Mouse (Mus musculus) liver, embryonic 11.5 days (tissue): ENCODE results near the gene Hoxa2. TPM values are rescaled to one million over a fixed set of nuclear protein-coding genes. Genes with fewer than 3 reads are reported as not detected.

Experiments
- ATAC-seq: fragments of 200-750 bp; cut with Nextera tagmentation; replicated peaks from 2 replicates; pipeline ENCODE4 v1.8.0; 2017; ENCODE audit warnings: moderate number of reproducible peaks, mild to moderate bottlenecking, moderate TSS enrichment, moderate library complexity; ENCODE audit not compliant: low FRiP score
- DNase-seq: peaks from one replicate; pipeline ENCODE4 v3.0.0-alpha.2; 2017; ENCODE audit warnings: low spot score
- H3K27ac ChIP-seq: fragments of 300-500 bp; sonication (generic); 2 replicates; pipeline ENCODE4 v1.5.1; 2014; ENCODE audit warnings: mild to moderate bottlenecking, low read depth, low read length, control low read depth
- H3K27me3 ChIP-seq: fragments of 300-500 bp; sonication (generic); replicated peaks from 2 replicates; pipeline ENCODE4 v1.6.1; 2014; ENCODE audit warnings: low read length, mixed read lengths; ENCODE audit not compliant: control insufficient read depth, insufficient read depth
- H3K36me3 ChIP-seq: fragments of 300-500 bp; sonication (generic); 2 replicates; pipeline ENCODE4 v1.6.1; 2014; ENCODE audit warnings: mild to moderate bottlenecking, low read length, moderate library complexity, mixed read lengths; ENCODE audit not compliant: control insufficient read depth, insufficient read depth
- H3K4me1 ChIP-seq: fragments of 300-500 bp; sonication (generic); replicated peaks from 2 replicates; pipeline ENCODE4 v1.6.1; 2014; ENCODE audit warnings: low read length, mixed read lengths; ENCODE audit not compliant: control insufficient read depth, insufficient read depth
- H3K4me2 ChIP-seq: fragments of 300-500 bp; sonication (generic); 2 replicates; pipeline ENCODE4 v1.6.1; 2014; ENCODE audit warnings: mild to moderate bottlenecking, control low read depth, moderate library complexity
- H3K4me3 ChIP-seq: fragments of 300-500 bp; sonication (generic); 2 replicates; pipeline ENCODE4 v1.5.1; 2014; ENCODE audit warnings: low read depth, low read length, control low read depth
- H3K9ac ChIP-seq: fragments of 300-500 bp; sonication (generic); 2 replicates; pipeline ENCODE4 v1.6.1; 2014; ENCODE audit warnings: low read depth, low read length, control low read depth
- H3K9me3 ChIP-seq: fragments of 300-500 bp; sonication (generic); 2 replicates; pipeline ENCODE4 v1.6.1; 2016; ENCODE audit warnings: low read length, inconsistent platforms, mixed read lengths; ENCODE audit not compliant: control insufficient read depth
- WGBS: fragments of 180-500 bp; shearing (Covaris S2); extraction: QIAGEN DNeasy Blood & Tissue Kit; methylation state at CpG from one replicate; pipeline ENCODE4 v1.1.7; 2014; 5-methylcytosine and 5-hydroxymethylcytosine counted together
- polyA plus RNA-seq: library from polyadenylated mRNA; unstranded; fragments of >200 nt; fragmentation: Nextera tagmentation; extraction: Ambion mirVana; gene quantifications from 2 replicates; pipeline ENCODE4 v1.2.1, GENCODE M21; 2014

The Hoxa2 gene
- polyA plus RNA-seq, 1 experiment from 2014 or later: 4.3 TPM

DNA sequence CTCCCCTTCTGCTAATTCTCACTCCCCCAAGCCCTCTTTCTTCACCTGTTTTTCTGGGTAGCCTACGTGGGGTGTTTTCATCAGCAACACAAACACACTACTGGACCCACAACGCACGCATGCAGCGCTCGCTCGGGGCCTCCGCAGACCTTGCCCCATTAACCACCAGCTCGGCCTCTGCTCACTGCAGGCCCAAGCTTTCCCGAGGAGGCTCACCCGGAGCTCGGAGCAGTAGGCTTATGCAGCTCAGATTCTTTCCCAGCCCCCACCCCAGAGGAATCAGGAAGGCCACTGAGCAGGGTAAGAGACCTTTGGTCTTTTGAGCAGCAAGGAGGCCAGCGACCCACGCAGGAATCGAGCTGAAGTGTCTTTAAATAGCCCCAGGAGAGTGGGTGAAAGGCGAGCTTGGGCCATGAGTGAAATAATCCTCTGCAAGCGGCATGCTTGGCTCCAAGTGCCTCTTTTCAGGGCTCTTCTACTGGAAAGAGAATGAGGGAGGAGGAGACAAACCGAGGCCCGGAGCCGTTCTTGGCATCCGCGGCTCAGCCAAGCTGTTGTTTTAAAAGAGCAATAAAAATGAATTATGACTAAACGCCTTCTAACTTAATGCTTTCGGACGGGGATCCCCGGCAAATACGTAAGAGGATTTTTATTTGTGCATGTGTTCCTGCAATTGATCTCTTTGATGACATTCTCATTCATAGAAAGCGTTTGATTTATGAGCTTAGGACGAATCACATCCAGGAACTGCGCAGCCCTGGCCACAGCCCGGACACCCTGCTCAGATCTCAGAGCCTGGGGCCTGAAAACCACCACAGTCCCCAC lies 3.9 kb downstream of the Hoxa2 start:
- H3K9ac ChIP-seq: peak overlapping the region; percentile 56
- no peaks in the 10 kb centered on the region for H3K4me1 ChIP-seq
- peak overlapping the region; percentile 84 for H3K27ac ChIP-seq
- no peaks in the 10 kb centered on the region for H3K9me3 ChIP-seq
- H3K4me2 ChIP-seq: peak overlapping the region; percentile 83
- H3K4me3 ChIP-seq: peak overlapping the region; percentile 66
- peaks cover 98% of the 10 kb centered on the region for H3K27me3 ChIP-seq
- WGBS: 10% methylated on average over 30 of the region's 30 CpGs
- DNase-seq: peak; percentile 43
- no peak for ATAC-seq
- no peaks in the 10 kb centered on the region for H3K36me3 ChIP-seq

DNA sequence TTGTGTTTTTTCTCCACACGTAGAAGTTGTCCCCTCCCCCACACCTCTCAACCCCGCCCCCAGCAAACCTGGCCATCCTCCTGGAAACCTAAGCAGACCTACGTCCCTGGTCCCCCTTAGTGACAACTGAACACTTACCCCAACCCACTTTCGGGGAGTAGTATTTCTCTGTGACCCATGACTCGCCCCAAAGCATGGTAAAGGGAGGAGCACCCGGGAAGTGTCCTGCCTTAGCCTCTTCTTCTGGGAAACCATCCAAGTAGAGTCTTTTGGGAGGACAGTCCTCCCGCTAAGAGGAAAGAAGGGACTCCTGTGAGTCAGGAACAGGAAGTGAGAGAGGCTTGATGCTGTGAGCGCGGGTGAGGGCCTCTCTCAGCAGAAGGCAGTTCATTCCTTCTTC lies 4.7 kb downstream of the Hoxa2 start:
- ATAC-seq: no peak
- WGBS: 3% methylated on average over 9 of the region's 9 CpGs
- no peaks in the 10 kb centered on the region for H3K36me3 ChIP-seq
- no peaks in the 10 kb centered on the region for H3K4me1 ChIP-seq
- peak overlapping the region; percentile 66 for H3K4me3 ChIP-seq
- peak overlapping the region; percentile 56; the same call in 1 of the 2 replicates for H3K9ac ChIP-seq
- H3K9me3 ChIP-seq: no peaks in the 10 kb centered on the region
- peak overlapping the region; percentile 83 for H3K4me2 ChIP-seq
- H3K27me3 ChIP-seq: peaks cover 97% of the 10 kb centered on the region
- no peak for DNase-seq
- peak overlapping the region; percentile 84; the same call in 1 of the 2 replicates for H3K27ac ChIP-seq

DNA sequence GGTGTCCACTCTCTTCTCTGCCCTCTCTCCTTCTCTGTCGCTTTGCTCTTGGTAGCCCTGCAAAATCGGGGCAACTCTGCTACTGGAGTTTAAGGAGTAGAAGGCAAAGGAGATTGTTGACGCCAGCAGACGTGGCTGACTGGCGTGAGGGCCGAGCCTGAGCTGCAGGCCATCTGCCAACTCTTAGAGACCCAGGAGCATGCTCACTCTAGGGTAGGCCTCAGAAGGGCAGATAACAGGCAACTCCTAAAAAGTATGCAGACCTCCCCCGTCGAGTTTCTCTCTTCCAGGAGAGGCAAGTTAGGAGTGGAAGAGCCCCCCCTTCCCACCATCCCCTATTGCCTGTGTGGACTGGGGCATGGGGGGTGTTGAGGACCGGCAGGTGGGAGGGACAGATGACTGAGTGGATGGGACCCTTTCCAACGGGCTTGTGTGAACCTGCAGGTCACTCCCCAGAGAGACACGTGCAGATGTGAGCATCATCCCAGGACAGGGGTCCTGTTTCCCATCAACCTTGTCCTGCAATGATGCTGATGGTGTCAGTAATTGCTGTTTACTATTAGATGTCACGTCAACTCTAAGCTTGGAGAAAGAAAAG lies 5.4 kb downstream of the Hoxa2 start:
- no peak for ATAC-seq
- H3K36me3 ChIP-seq: no peaks in the 10 kb centered on the region
- peak overlapping the region; percentile 55 for H3K9ac ChIP-seq
- peak; percentile 55 for DNase-seq
- peak overlapping the region; percentile 84 for H3K27ac ChIP-seq
- H3K9me3 ChIP-seq: no peaks in the 10 kb centered on the region
- peak overlapping the region; percentile 66 for H3K4me3 ChIP-seq
- WGBS: 13% methylated on average over 12 of the region's 12 CpGs
- H3K27me3 ChIP-seq: peaks cover 97% of the 10 kb centered on the region
- H3K4me2 ChIP-seq: peak overlapping the region; percentile 83
- H3K4me1 ChIP-seq: no peaks in the 10 kb centered on the region

DNA sequence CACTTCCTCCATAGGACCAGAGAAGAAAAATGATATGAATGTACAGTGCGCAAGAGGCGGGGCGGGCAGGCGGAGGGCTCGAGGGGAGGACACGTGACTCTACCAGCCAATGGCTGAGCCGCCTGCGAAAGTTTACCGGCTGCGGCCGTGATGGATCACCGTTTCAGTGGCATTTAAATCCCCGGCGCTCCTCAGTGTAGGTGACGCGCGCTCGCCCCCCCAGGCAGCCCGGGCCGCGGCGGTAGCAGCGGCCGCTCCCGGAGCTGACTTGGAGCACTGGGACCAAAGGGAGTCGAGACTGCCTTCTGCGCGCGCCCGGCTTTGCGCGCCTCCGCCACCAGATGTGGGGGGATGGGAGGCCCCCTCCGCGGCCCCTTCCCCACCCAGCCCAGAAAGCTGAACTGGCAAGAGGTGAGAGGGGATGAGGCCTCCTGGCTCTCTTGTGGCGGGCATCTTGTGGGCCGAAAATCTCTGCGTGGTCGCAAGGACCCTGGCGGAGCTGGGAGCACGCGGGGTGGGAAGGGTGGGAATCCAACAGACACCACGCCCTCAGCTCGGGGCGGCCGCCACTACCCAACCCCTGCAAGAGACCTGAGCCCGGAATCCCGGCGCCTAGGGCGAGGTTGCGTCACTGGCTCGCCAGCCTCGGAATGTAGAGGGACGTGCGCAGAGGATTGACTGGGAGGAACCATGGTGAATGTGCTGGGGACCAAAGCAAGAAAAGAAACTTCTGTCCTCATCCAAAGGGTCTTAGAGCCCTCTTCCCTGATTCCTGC lies 6.2 kb downstream of the Hoxa2 start, which contains the start of gene Hoxa1:
Gene Hoxa1, minus strand, starts transcription at position 42 of the 776 bp plus-strand sequence.
- H3K4me1 ChIP-seq: no peaks in the 10 kb centered on the region
- H3K4me3 ChIP-seq: peak within 1 kb of the TSS; percentile 66
- H3K27ac ChIP-seq: peak within 1 kb of the TSS; percentile 84
- ATAC-seq: peak; percentile 73
- no peaks in the 10 kb centered on the region for H3K36me3 ChIP-seq
- H3K4me2 ChIP-seq: peak within 1 kb of the TSS; percentile 83
- H3K9me3 ChIP-seq: no peaks in the 10 kb centered on the region
- peak within 1 kb of the TSS; percentile 55 for H3K9ac ChIP-seq
- H3K27me3 ChIP-seq: peaks cover 97% of the 10 kb centered on the region
- peak; percentile 78 for DNase-seq
- 1% methylated on average over 55 of the region's 55 CpGs for WGBS

DNA sequence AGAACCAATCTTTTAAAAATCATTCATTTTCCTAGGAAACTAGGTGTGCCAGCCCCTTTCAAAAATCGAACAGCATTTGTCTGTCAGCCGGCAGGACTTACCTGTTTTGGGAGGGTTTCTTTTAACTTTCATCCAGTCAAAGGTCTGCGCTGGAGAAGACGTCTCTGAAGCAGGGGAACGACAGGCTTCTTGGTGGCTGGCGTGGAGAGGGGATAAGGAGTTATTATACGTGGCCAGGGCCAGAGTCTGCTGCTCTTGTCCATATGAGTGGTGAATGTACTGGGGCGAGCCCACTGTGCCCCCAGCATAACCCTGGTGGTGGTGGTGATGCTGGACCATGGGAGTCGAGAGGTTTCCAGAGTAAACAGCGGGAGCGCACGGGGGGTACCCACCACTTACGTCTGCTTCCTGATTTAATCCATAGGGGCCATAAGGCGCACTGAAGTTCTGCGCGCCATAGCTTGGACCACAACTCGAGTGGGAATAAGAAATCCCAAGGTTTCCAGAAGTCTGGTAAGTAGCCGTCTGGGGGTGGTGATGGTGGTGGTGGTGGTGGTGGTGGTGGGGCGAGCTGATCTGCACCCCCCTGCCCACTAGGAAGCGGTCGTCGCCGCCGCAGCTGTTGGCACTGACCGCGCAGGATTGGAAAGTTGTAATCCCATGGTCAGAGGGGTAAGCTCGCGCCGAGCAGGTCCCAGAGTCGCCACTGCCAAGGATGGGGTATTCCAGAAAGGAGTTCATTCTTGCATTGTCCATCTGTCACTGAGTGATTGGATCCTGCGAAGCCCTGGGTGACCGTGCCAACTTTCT lies 7.0 kb downstream of the Hoxa2 start:
- H3K4me2 ChIP-seq: peak overlapping the region; percentile 83
- H3K9me3 ChIP-seq: no peaks in the 10 kb centered on the region
- peaks cover 97% of the 10 kb centered on the region for H3K27me3 ChIP-seq
- no peak overlapping the region for H3K9ac ChIP-seq
- no peak for DNase-seq
- ATAC-seq: no peak; the same call in 1 of the 2 replicates
- peak overlapping the region; percentile 66 for H3K4me3 ChIP-seq
- WGBS: 2% methylated on average over 32 of the region's 32 CpGs
- no peak overlapping the region for H3K27ac ChIP-seq
- no peaks in the 10 kb centered on the region for H3K36me3 ChIP-seq
- H3K4me1 ChIP-seq: no peaks in the 10 kb centered on the region

DNA sequence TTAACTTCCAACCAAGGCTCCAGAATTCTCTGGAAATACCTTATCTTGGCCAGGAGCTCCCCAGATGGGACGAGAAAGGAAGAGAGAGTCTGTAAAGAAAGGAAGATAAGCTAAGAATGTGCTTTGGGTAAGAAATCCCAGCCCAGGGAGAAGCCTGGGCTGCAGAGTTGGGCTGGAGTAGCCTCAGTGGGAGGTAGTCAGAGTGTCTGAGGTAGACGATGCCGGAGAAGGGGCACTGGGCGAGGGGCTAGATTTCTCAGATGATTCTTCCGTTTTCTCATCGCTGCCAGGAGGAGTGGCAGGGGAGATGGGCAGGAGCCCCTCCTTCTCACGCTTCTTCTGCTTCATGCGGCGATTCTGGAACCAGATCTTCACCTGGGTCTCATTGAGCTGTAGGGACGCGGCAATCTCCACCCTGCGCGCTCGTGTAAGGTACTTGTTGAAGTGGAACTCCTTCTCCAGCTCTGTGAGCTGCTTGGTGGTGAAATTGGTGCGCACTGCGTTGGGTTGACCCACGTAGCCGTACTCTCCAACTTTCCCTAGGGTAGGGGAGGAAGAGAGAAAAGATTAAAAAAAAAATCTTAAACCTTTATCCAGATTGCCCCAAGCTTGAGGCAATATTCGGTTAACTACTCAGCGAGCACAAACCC lies 8.0 kb downstream of the Hoxa2 start:
- Histone ChIP-seq H3K4me3 (peak overlapping the region; percentile 66; the same call in 1 of the 2 replicates), H3K9ac (no peak overlapping the region), H3K9me3 (no peaks in the 10 kb centered on the region), H3K4me1 (no peaks in the 10 kb centered on the region), H3K27ac (no peak overlapping the region), H3K27me3 (peaks cover 95% of the 10 kb centered on the region), H3K4me2 (peak overlapping the region; percentile 83), H3K36me3 (no peaks in the 10 kb centered on the region)
- ATAC-seq: no peak
- no peak for DNase-seq
- 4% methylated on average over 20 of the region's 20 CpGs for WGBS

DNA sequence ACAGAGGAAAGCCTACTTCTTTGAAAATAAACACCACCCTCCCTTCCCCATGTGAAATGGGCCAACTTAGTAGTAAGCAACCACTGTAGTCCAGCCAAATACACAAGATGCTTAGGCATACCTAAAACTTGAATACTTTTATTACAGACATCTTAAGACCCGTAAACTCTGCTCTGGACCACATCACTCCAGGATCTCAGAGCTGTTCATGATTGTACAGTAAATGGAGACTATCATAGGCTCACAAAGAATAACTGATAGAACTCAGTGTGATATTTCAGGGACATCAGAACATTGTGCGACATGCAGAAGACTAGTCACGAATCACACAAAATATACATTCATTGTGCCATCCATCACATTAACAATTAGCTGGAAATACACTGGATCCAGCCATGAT lies 9.2 kb downstream of the Hoxa2 start:
- no peak overlapping the region for H3K4me3 ChIP-seq
- no peaks in the 10 kb centered on the region for H3K4me1 ChIP-seq
- H3K4me2 ChIP-seq: no peak overlapping the region
- DNase-seq: no peak
- 57% methylated on average over 3 of the region's 3 CpGs for WGBS
- H3K36me3 ChIP-seq: no peaks in the 10 kb centered on the region
- peaks cover 97% of the 10 kb centered on the region for H3K27me3 ChIP-seq
- no peak for ATAC-seq
- H3K9ac ChIP-seq: no peak overlapping the region
- no peak overlapping the region for H3K27ac ChIP-seq
- no peaks in the 10 kb centered on the region for H3K9me3 ChIP-seq
